Mouse (Mus musculus) heart, embryonic 11.5 days (tissue): ENCODE data around the gene Tm2d1. TPM values are rescaled to one million over a fixed set of nuclear protein-coding genes. Genes with fewer than 3 reads are reported as not detected.
A peak's percentile ranks its signal among the peaks of the same experiment; 100 is the strongest.

Experiments used
- ATAC-seq: fragments of 200-750 bp; cut with Nextera tagmentation; replicated peaks from 2 replicates; pipeline ENCODE4 v1.8.0; 2017; ENCODE audit warnings: moderate library complexity; ENCODE audit not compliant: insufficient number of reproducible peaks, low FRiP score, low TSS enrichment
- H3K27ac ChIP-seq: fragments of 300-500 bp; sonication (generic); 2 replicates; pipeline ENCODE4 v1.5.1; 2014; ENCODE audit warnings: mild to moderate bottlenecking, low read depth, low read length
- H3K27me3 ChIP-seq: fragments of 300-500 bp; sonication (generic); 2 replicates; pipeline ENCODE4 v1.6.1; 2014; ENCODE audit warnings: mild to moderate bottlenecking, low read length, mixed read lengths; ENCODE audit not compliant: control insufficient read depth, insufficient read depth
- H3K36me3 ChIP-seq: fragments of 300-500 bp; sonication (generic); 2 replicates; pipeline ENCODE4 v1.6.1; 2014; ENCODE audit warnings: mild to moderate bottlenecking, low read length, moderate library complexity, mixed read lengths; ENCODE audit not compliant: control insufficient read depth, insufficient read depth
- H3K4me1 ChIP-seq: fragments of 300-500 bp; sonication (generic); 2 replicates; pipeline ENCODE4 v1.6.1; 2014; ENCODE audit warnings: low read length; ENCODE audit not compliant: control insufficient read depth, insufficient read depth
- H3K4me2 ChIP-seq: fragments of 300-500 bp; sonication (generic); 2 replicates; pipeline ENCODE4 v1.6.1; 2014; ENCODE audit warnings: mild to moderate bottlenecking, moderate library complexity
- H3K4me3 ChIP-seq: fragments of 300-500 bp; sonication (generic); 2 replicates; pipeline ENCODE4 v1.5.1; 2014; ENCODE audit warnings: low read depth, low read length
- H3K9ac ChIP-seq: fragments of 300-500 bp; sonication (generic); 2 replicates; pipeline ENCODE4 v1.6.1; 2014; ENCODE audit warnings: mild to moderate bottlenecking, low read depth, low read length, moderate library complexity
- H3K9me3 ChIP-seq: fragments of 300-500 bp; sonication (generic); replicated peaks from 2 replicates; pipeline ENCODE4 v1.6.1; 2016; ENCODE audit warnings: low read length; ENCODE audit not compliant: control insufficient read depth
- WGBS: fragments of 180-500 bp; shearing (Covaris S2); extraction: QIAGEN DNeasy Blood & Tissue Kit; methylation state at CpG from one replicate; pipeline ENCODE4 v1.1.7; 2014; ENCODE audit not compliant: insufficient replicate concordance; 5-methylcytosine and 5-hydroxymethylcytosine counted together
- polyA plus RNA-seq: library from polyadenylated mRNA; unstranded; fragments of >200 nt; fragmentation: Nextera tagmentation; extraction: Ambion mirVana; gene quantifications from 2 replicates; pipeline ENCODE4 v1.2.1, GENCODE M21; 2014

Gene Tm2d1
- polyA plus RNA-seq, 1 experiment from 2014 or later = 98.2 TPM

GRCm38 (mm10) chr4:98395690-98396437 lies 12.8 kb upstream of the Tm2d1 start, which contains the start of gene Patj:
Patj (plus strand) TSS chr4:98395785.
- Histone ChIP-seq H3K9ac (peak within 1 kb of the TSS; percentile 99), H3K36me3 (no peaks in the 10 kb centered on the region), H3K4me1 (no peaks in the 10 kb centered on the region; the same call in 1 of the 2 replicates), H3K27ac (peak within 1 kb of the TSS; percentile 59), H3K9me3 (no peaks in the 10 kb centered on the region), H3K4me3 (peak within 1 kb of the TSS; percentile 87), H3K27me3 (no peaks in the 10 kb centered on the region), H3K4me2 (peak within 1 kb of the TSS; percentile 93)
- peak; percentile 59 for ATAC-seq
- under 1% methylated on average over 73 of the region's 73 CpGs for WGBS

- Histone ChIP-seq H3K27ac (peak overlapping the region; percentile 59; the same call in 1 of the 2 replicates), H3K9ac (peak overlapping the region; percentile 99), H3K4me3 (peak overlapping the region; percentile 87), H3K4me1 (no peaks in the 10 kb centered on the region), H3K9me3 (no peaks in the 10 kb centered on the region), H3K36me3 (no peaks in the 10 kb centered on the region), H3K27me3 (no peaks in the 10 kb centered on the region), H3K4me2 (peak overlapping the region; percentile 93)
- WGBS = 7% methylated on average over 7 of the region's 7 CpGs
- ATAC-seq = no peak; the same call in 1 of the 2 replicates
Measured at GRCm38 (mm10) chr4:98395346-98395689, 12.2 kb upstream of the Tm2d1 start.

GRCm38 (mm10) chr4:98385036-98385435 lies 1.9 kb upstream of the Tm2d1 start:
- Histone ChIP-seq H3K4me3 (no peak overlapping the region), H3K9me3 (no peaks in the 10 kb centered on the region), H3K4me1 (peaks cover 5% of the 10 kb centered on the region; the same call in 1 of the 2 replicates), H3K27ac (no peak overlapping the region), H3K36me3 (no peaks in the 10 kb centered on the region), H3K9ac (no peak overlapping the region), H3K27me3 (no peaks in the 10 kb centered on the region), H3K4me2 (no peak overlapping the region)
- ATAC-seq = no peak
- 49% methylated on average over 5 of the region's 5 CpGs for WGBS

GRCm38 (mm10) chr4:98376943-98377342 lies 6.2 kb downstream of the Tm2d1 start:
- Histone ChIP-seq H3K9me3 (no peaks in the 10 kb centered on the region), H3K9ac (no peak overlapping the region), H3K4me2 (no peak overlapping the region), H3K4me1 (peaks cover under 1% of the 10 kb centered on the region; the same call in 1 of the 2 replicates), H3K27me3 (no peaks in the 10 kb centered on the region), H3K4me3 (no peak overlapping the region), H3K27ac (no peak overlapping the region), H3K36me3 (peaks cover 5% of the 10 kb centered on the region; the same call in 1 of the 2 replicates)
- ATAC-seq = no peak
- WGBS = 88% methylated on average over 2 of the region's 2 CpGs

GRCm38 (mm10) chr4:98375401-98375800 lies 7.7 kb downstream of the Tm2d1 start:
- Histone ChIP-seq H3K4me1 (no peaks in the 10 kb centered on the region; the same call in 1 of the 2 replicates), H3K9me3 (no peaks in the 10 kb centered on the region), H3K36me3 (peaks cover 5% of the 10 kb centered on the region; the same call in 1 of the 2 replicates), H3K4me2 (no peak overlapping the region), H3K4me3 (no peak overlapping the region), H3K27me3 (no peaks in the 10 kb centered on the region), H3K27ac (no peak overlapping the region), H3K9ac (no peak overlapping the region)
- no peak for ATAC-seq
- 48% methylated on average over 4 of the region's 4 CpGs for WGBS

GRCm38 (mm10) chr4:98358034-98358809 lies 24.9 kb downstream of the Tm2d1 start:
- no peaks in the 10 kb centered on the region for H3K4me1 ChIP-seq
- WGBS = 87% methylated on average over 9 of the region's 9 CpGs
- H3K27ac ChIP-seq = no peak overlapping the region
- H3K27me3 ChIP-seq = no peaks in the 10 kb centered on the region
- no peak for ATAC-seq
- no peak overlapping the region for H3K4me3 ChIP-seq
- H3K9ac ChIP-seq = no peak overlapping the region
- no peaks in the 10 kb centered on the region for H3K9me3 ChIP-seq
- no peak overlapping the region for H3K4me2 ChIP-seq
- H3K36me3 ChIP-seq = peaks cover 7% of the 10 kb centered on the region

GRCm38 (mm10) chr4:98348580-98348979 lies 34.5 kb downstream of the Tm2d1 start:
- ATAC-seq = no peak
- WGBS = 59% methylated on average over 5 of the region's 5 CpGs

GRCm38 (mm10) chr4:98345783-98346182 lies 37.3 kb downstream of the Tm2d1 start:
- Histone ChIP-seq H3K4me3 (no peak overlapping the region), H3K27ac (no peak overlapping the region), H3K4me2 (no peak overlapping the region), H3K4me1 (no peaks in the 10 kb centered on the region), H3K9me3 (no peaks in the 10 kb centered on the region; the same call in 1 of the 2 replicates), H3K27me3 (no peaks in the 10 kb centered on the region), H3K9ac (no peak overlapping the region), H3K36me3 (no peaks in the 10 kb centered on the region)
- 76% methylated on average over 10 of the region's 10 CpGs for WGBS
- no peak for ATAC-seq

More at GRCm38 (mm10) chr4:98348580-98348979, 34.5 kb downstream of the Tm2d1 start:
- Histone ChIP-seq H3K27me3 (no peaks in the 10 kb centered on the region), H3K36me3 (no peaks in the 10 kb centered on the region; the same call in 1 of the 2 replicates), H3K4me3 (no peak overlapping the region), H3K9me3 (no peaks in the 10 kb centered on the region; the same call in 1 of the 2 replicates), H3K4me2 (no peak overlapping the region), H3K9ac (no peak overlapping the region), H3K4me1 (no peaks in the 10 kb centered on the region), H3K27ac (no peak overlapping the region)
